Mouse (Mus musculus) kidney, postnatal 0 days (tissue): ENCODE measurements around the gene Lsr. TPM values are rescaled to one million over a fixed set of nuclear protein-coding genes. Genes with fewer than 3 reads are reported as not detected.
A peak's percentile ranks its signal among the peaks of the same experiment; 100 is the strongest.

Source experiments
- ATAC-seq: fragments of 200-750 bp; cut with Nextera tagmentation; replicated peaks from 2 replicates; pipeline ENCODE4 v1.8.0; 2017; ENCODE audit warnings: low read depth, moderate number of reproducible peaks, moderate TSS enrichment, moderate library complexity; ENCODE audit not compliant: low FRiP score
- DNase-seq: peaks from one replicate; pipeline ENCODE4 v3.0.0-alpha.2; 2016; ENCODE audit warnings: low spot score
- H3K27ac ChIP-seq: fragments of 300-500 bp; sonication (generic); 2 replicates; pipeline ENCODE4 v1.5.1; 2014; ENCODE audit warnings: mild to moderate bottlenecking
- H3K27me3 ChIP-seq: fragments of 300-500 bp; sonication (generic); 2 replicates; pipeline ENCODE4 v1.6.1; 2014; ENCODE audit warnings: low read length, mixed read lengths; ENCODE audit not compliant: insufficient read depth
- H3K36me3 ChIP-seq: fragments of 300-500 bp; sonication (generic); 2 replicates; pipeline ENCODE4 v1.6.1; 2014; ENCODE audit warnings: low read length, mixed read lengths; ENCODE audit not compliant: insufficient read depth
- H3K4me1 ChIP-seq: fragments of 300-500 bp; sonication (generic); replicated peaks from 2 replicates; pipeline ENCODE4 v1.6.1; 2014; ENCODE audit warnings: antibody characterized with exemption, low read length, mixed read lengths; ENCODE audit not compliant: insufficient read depth
- H3K4me2 ChIP-seq: fragments of 300-500 bp; sonication (generic); 2 replicates; pipeline ENCODE4 v1.6.1; 2014; ENCODE audit warnings: mild to moderate bottlenecking, low read length, moderate library complexity, mixed read lengths
- H3K4me3 ChIP-seq: fragments of 300-500 bp; sonication (generic); replicated peaks from 2 replicates; pipeline ENCODE4 v1.5.1; 2014; ENCODE audit warnings: low read depth, low read length
- H3K9ac ChIP-seq: fragments of 300-500 bp; sonication (generic); 2 replicates; pipeline ENCODE4 v1.6.1; 2014; ENCODE audit warnings: low read depth, low read length
- H3K9me3 ChIP-seq: fragments of 300-500 bp; sonication (generic); replicated peaks from 2 replicates; pipeline ENCODE4 v1.6.1; 2016; ENCODE audit warnings: low read length, inconsistent platforms, mixed read lengths
- CTCF ChIP-seq: IDR thresholded peaks from 2 replicates; pipeline ENCODE4 v1.5.1; 2016; ENCODE audit warnings: antibody characterized with exemption, low read depth, mild to moderate bottlenecking, moderate library complexity
- WGBS: fragments of 180-500 bp; shearing (Covaris S2); extraction: QIAGEN DNeasy Blood & Tissue Kit; methylation state at CpG from one replicate; pipeline ENCODE4 v1.1.7; 2014; 5-methylcytosine and 5-hydroxymethylcytosine counted together
- polyA plus RNA-seq: library from polyadenylated mRNA; unstranded; fragments of >200 nt; fragmentation: Nextera tagmentation; extraction: Ambion mirVana; gene quantifications from 2 replicates; pipeline ENCODE4 v1.2.1, GENCODE M21; 2015

Gene Lsr
- polyA plus RNA-seq, 1 experiment from 2014 or later, result 58.4 TPM

DNA sequence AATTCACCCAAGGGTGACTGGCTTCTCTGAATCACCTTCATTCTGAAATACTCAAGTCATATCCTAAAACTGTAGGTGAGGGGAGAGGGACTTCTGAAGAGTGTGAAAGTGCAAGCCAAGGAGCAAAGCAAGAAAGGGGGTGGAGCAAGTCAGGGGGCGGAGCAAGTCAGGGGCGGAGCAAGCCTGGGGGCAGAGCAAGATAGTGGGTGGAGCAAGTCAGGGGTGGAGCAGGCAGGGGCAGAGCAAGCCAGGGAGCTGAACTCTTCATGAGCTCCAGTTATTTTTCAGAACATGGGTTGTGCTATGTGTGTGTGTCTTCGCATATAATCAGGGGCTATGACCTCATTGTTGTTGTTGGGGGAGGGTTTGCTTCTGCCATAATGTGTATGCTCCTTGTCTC, 53.0 kb downstream of the Lsr start:
- TF ChIP-seq CTCF, result no peak
- no peaks in the 10 kb centered on the region for H3K9me3 ChIP-seq
- ATAC-seq (peak; percentile 79), DNase-seq (no peak)
- no peaks in the 10 kb centered on the region for H3K4me1 ChIP-seq
- 58% methylated on average over 3 of the region's 3 CpGs for WGBS
- H3K4me2 ChIP-seq, result no peak overlapping the region
- H3K27ac ChIP-seq, result no peak overlapping the region
- no peak overlapping the region for H3K9ac ChIP-seq
- H3K27me3 ChIP-seq, result no peaks in the 10 kb centered on the region
- no peaks in the 10 kb centered on the region for H3K36me3 ChIP-seq
- no peak overlapping the region for H3K4me3 ChIP-seq

DNA sequence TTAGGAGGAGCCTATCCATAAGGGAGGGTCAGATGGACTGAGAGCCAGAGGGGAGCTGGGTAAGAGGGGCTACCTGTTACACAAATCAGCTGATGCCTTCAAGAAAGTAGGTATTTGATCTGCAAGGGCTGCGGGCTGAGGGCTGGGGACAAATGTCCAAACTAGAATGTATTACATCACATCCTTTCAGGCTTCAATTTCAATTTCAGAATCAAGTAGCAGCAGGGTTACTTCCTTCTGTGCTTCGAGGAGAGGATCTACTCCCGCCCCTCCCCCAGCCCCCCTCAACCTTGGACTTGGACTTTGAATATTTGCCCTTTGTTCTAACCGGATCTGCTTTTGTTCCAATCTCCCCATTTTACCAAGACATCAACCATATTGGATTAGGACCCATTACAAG, 56.0 kb downstream of the Lsr start:
- DNase-seq (no peak), ATAC-seq (no peak)
- Histone ChIP-seq H3K4me3 (no peak overlapping the region), H3K4me1 (no peaks in the 10 kb centered on the region), H3K27ac (no peak overlapping the region), H3K9ac (no peak overlapping the region), H3K4me2 (no peak overlapping the region), H3K9me3 (no peaks in the 10 kb centered on the region), H3K36me3 (no peaks in the 10 kb centered on the region), H3K27me3 (no peaks in the 10 kb centered on the region)
- TF ChIP-seq CTCF, result no peak
- 40% methylated on average over 4 of the region's 4 CpGs for WGBS

- Histone ChIP-seq H3K4me1 (no peaks in the 10 kb centered on the region), H3K27me3 (no peaks in the 10 kb centered on the region), H3K9me3 (no peaks in the 10 kb centered on the region), H3K4me2 (no peak overlapping the region), H3K4me3 (no peak overlapping the region), H3K36me3 (no peaks in the 10 kb centered on the region), H3K27ac (no peak overlapping the region), H3K9ac (no peak overlapping the region)
- no peak for TF ChIP-seq CTCF
- ATAC-seq, result no peak
- WGBS, result 31% methylated on average over 6 of the region's 6 CpGs
- DNase-seq, result no peak
Measured at GRCm38 (mm10) chr7:30916713-30917112, 56.6 kb downstream of the Lsr start.

- DNase-seq (no peak), ATAC-seq (no peak)
- no peaks in the 10 kb centered on the region for H3K9me3 ChIP-seq
- no peaks in the 10 kb centered on the region for H3K4me1 ChIP-seq
- H3K4me3 ChIP-seq, result no peak within 1 kb of the TSS
- no peak within 1 kb of the TSS for H3K4me2 ChIP-seq
- TF ChIP-seq CTCF, result no peak
- H3K27ac ChIP-seq, result no peak within 1 kb of the TSS
- H3K36me3 ChIP-seq, result no peaks in the 10 kb centered on the region
- H3K27me3 ChIP-seq, result no peaks in the 10 kb centered on the region
- WGBS, result 67% methylated on average over 8 of the region's 8 CpGs
- no peak within 1 kb of the TSS for H3K9ac ChIP-seq
Measured at GRCm38 (mm10) chr7:30914732-30915131, 58.5 kb downstream of the Lsr start, which contains the start of gene Mag. Mag (minus strand) TSS chr7:30914873.

- no peak for ATAC-seq
- Histone ChIP-seq H3K4me3 (no peak overlapping the region), H3K36me3 (no peaks in the 10 kb centered on the region), H3K4me1 (0 out of 2 replicates have a peak, but pooled peaks cover 8% of the 10 kb centered on the region), H3K4me2 (no peak overlapping the region), H3K9me3 (no peaks in the 10 kb centered on the region), H3K27me3 (no peaks in the 10 kb centered on the region), H3K27ac (no peak overlapping the region), H3K9ac (no peak overlapping the region)
- WGBS, result 76% methylated on average over 6 of the region's 6 CpGs
- no peak for TF ChIP-seq CTCF
- no peak for DNase-seq
Measured at GRCm38 (mm10) chr7:30909773-30910172, 63.5 kb downstream of the Lsr start.

DNA sequence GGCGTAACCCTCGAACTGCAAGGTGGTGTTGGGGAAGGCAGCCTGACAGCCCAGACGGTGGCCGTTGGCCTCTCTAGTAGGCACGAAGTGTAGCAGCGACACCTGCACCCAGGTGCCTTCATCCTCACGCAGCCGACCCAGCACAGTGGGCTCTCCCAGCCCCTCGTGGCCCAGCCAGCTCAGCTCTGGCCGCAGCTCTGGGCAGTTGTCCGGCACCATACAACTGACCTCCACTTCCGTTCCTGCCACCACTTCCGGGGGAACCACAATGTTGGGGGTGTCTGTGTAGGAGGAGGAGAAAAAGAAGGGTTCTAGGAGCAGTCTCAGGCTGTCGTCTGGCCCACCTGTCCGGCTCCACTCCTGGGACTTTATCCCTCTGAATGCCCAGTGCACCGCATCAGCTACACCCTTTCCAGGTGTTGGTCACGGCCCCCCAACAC, 64.3 kb downstream of the Lsr start:
- WGBS, result 17% methylated on average over 16 of the region's 17 CpGs
- Histone ChIP-seq H3K4me1 (0 out of 2 replicates have a peak, but pooled peaks cover 8% of the 10 kb centered on the region), H3K36me3 (no peaks in the 10 kb centered on the region), H3K4me2 (peak overlapping the region; percentile 59), H3K9ac (no peak overlapping the region), H3K4me3 (peak overlapping the region; percentile 17; the same call in 1 of the 2 replicates), H3K27me3 (no peaks in the 10 kb centered on the region), H3K27ac (no peak overlapping the region), H3K9me3 (no peaks in the 10 kb centered on the region)
- ATAC-seq (0 out of 2 replicates have a peak, but pooled peaks have one; percentile 14), DNase-seq (no peak)
- no peak for TF ChIP-seq CTCF

GRCm38 (mm10) chr7:30908277-30908991, 64.8 kb downstream of the Lsr start:
- no peaks in the 10 kb centered on the region for H3K27me3 ChIP-seq
- 2% methylated on average over 26 of the region's 26 CpGs for WGBS
- H3K9ac ChIP-seq, result no peak overlapping the region
- no peak overlapping the region for H3K27ac ChIP-seq
- peak overlapping the region; percentile 59 for H3K4me2 ChIP-seq
- 0 out of 2 replicates have a peak, but pooled peaks cover 8% of the 10 kb centered on the region for H3K4me1 ChIP-seq
- H3K4me3 ChIP-seq, result peak overlapping the region; percentile 17; the same call in 1 of the 2 replicates
- no peaks in the 10 kb centered on the region for H3K9me3 ChIP-seq
- DNase-seq, result peak; percentile 71
- peak; percentile 61 for ATAC-seq
- TF ChIP-seq CTCF, result peak; percentile 11; the same call in 1 of the 2 replicates
- no peaks in the 10 kb centered on the region for H3K36me3 ChIP-seq

Other genes with a start within 250 kb of the Lsr start
- gene Tmem147, start 243.9 kb downstream of the Lsr start, polyA plus RNA-seq, result 320 and 325 TPM in 2 replicates
- gene Gapdhs, start 229.8 kb downstream of the Lsr start, polyA plus RNA-seq, result 0.15 and 0.32 TPM in 2 replicates
- gene Sbsn, start 222.0 kb downstream of the Lsr start, polyA plus RNA-seq, result 2.4 and 2.5 TPM in 2 replicates
- 1.7 and 2.7 TPM in 2 replicates for gene Dmkn, start 209.7 kb downstream of the Lsr start, polyA plus RNA-seq
- gene Krtdap, start 185.6 kb downstream of the Lsr start, polyA plus RNA-seq, result 1.4 and 3.4 TPM in 2 replicates
- gene Ffar2, start 149.7 kb downstream of the Lsr start, polyA plus RNA-seq, result 0.06 and 0.16 TPM in 2 replicates
- gene Ffar3, start 117.3 kb downstream of the Lsr start, polyA plus RNA-seq, result 0.20 TPM in 1 of 2 replicates, not detected in the other
- gene Ffar1, start 111.9 kb downstream of the Lsr start, polyA plus RNA-seq, result 0.03 TPM in 1 of 2 replicates, not detected in the other
- 0.20 and 0.45 TPM in 2 replicates for gene Cd22, start 93.1 kb downstream of the Lsr start, polyA plus RNA-seq
- gene Mag, start 58.6 kb downstream of the Lsr start, polyA plus RNA-seq, result 0.79 and 0.91 TPM in 2 replicates
- gene Hamp2, start 48.8 kb downstream of the Lsr start, polyA plus RNA-seq, result not detected in 2 replicates
- gene Hamp, start 29.4 kb downstream of the Lsr start, polyA plus RNA-seq, result not detected in 2 replicates
- 21.9 and 22.3 TPM in 2 replicates for gene Usf2, start 16.7 kb downstream of the Lsr start, polyA plus RNA-seq
- gene Fam187b, start 326 bp upstream of the Lsr start, polyA plus RNA-seq, result 8.9 and 9.2 TPM in 2 replicates
- gene Fxyd5, start 69.0 kb upstream of the Lsr start, polyA plus RNA-seq, result 31.5 and 35.9 TPM in 2 replicates
- 6.1 and 8.5 TPM in 2 replicates for gene Fxyd7, start 78.0 kb upstream of the Lsr start, polyA plus RNA-seq
- gene Fxyd1, start 83.7 kb upstream of the Lsr start, polyA plus RNA-seq, result 62.0 and 76.3 TPM in 2 replicates
- gene Lgi4, start 85.9 kb upstream of the Lsr start, polyA plus RNA-seq, result 0.24 and 0.34 TPM in 2 replicates
- gene Fxyd3, start 103.2 kb upstream of the Lsr start, polyA plus RNA-seq, result 16.9 and 22.5 TPM in 2 replicates
- 106 and 110 TPM in 2 replicates for gene Hpn, start 141.8 kb upstream of the Lsr start, polyA plus RNA-seq
- gene Scn1b, start 153.5 kb upstream of the Lsr start, polyA plus RNA-seq, result 2.2 and 2.8 TPM in 2 replicates
- 36.2 and 36.3 TPM in 2 replicates for gene Gramd1a, start 182.4 kb upstream of the Lsr start, polyA plus RNA-seq